Mouse (Mus musculus) thymus, adult 2 months (tissue): Measurements from ENCODE around the gene Smim12. TPM values are rescaled to one million over a fixed set of nuclear protein-coding genes. Genes with fewer than 3 reads are reported as not detected.

ENCODE experiments used
- DNase-seq: peaks from one replicate; pipeline ENCODE4 v3.0.0; 2021
- H3K27ac ChIP-seq: fragments of 200-500 bp; 2 replicates; pipeline ENCODE4 v1.5.1; 2012; ENCODE audit warnings: low read length, control low read depth; ENCODE audit not compliant: control insufficient read depth, insufficient read depth
- H3K27me3 ChIP-seq: fragments of 200-500 bp; 2 replicates; pipeline ENCODE4 v1.6.1; 2012; ENCODE audit warnings: mild to moderate bottlenecking, low read length, moderate library complexity, mixed read lengths; ENCODE audit not compliant: control insufficient read depth, insufficient read depth
- H3K36me3 ChIP-seq: fragments of 200-500 bp; 2 replicates; pipeline ENCODE4 v1.6.1; 2012; ENCODE audit warnings: mild to moderate bottlenecking, low read length, moderate library complexity; ENCODE audit not compliant: control insufficient read depth, insufficient read depth
- H3K4me1 ChIP-seq: fragments of 200-500 bp; replicated peaks from 2 replicates; pipeline ENCODE4 v1.6.1; 2012; ENCODE audit warnings: low read length; ENCODE audit not compliant: control insufficient read depth, insufficient read depth
- H3K4me3 ChIP-seq: fragments of 200-500 bp; 2 replicates; pipeline ENCODE4 v1.5.1; 2012; ENCODE audit warnings: mild to moderate bottlenecking, low read length, control low read depth, moderate library complexity; ENCODE audit not compliant: control insufficient read depth, insufficient read depth
- CTCF ChIP-seq: fragments of 200-500 bp; IDR thresholded peaks from 2 replicates; pipeline ENCODE4 v1.5.1; 2012; ENCODE audit warnings: mild to moderate bottlenecking, control low read depth, low read length, moderate library complexity, borderline replicate concordance; ENCODE audit not compliant: control insufficient read depth, poor library complexity, insufficient read depth; ENCODE audit errors: extremely low read depth
- POLR2A ChIP-seq: fragments of 200-500 bp; IDR thresholded peaks from 2 replicates; pipeline ENCODE4 v1.6.1; 2012; ENCODE audit warnings: mild to moderate bottlenecking, low read length, control low read depth, moderate library complexity; ENCODE audit not compliant: control insufficient read depth, poor library complexity, insufficient read depth; ENCODE audit errors: extremely low read depth
- WGBS: fragments of 180-500 bp; shearing (Covaris S2); methylation state at CpG from one replicate; pipeline ENCODE4 v1.1.7; 2018; 5-methylcytosine and 5-hydroxymethylcytosine counted together
- polyA plus RNA-seq: library from polyadenylated mRNA; depleted of rRNA; stranded (reverse); fragments of >200 nt; gene quantifications from 2 replicates; pipeline ENCODE4 v1.2.3, GENCODE M21; 2012; rRNA removed

Smim12 gene
- polyA plus RNA-seq = 28.9 and 32.5 TPM in 2 replicates

GRCm38 (mm10) chr4:127243552-127243951 lies at the start of gene Smim12:
TSS of gene Smim12 (plus strand) at chr4:127243784.
- H3K27me3 ChIP-seq = no peaks in the 10 kb centered on the region; the same call in 1 of the 2 replicates
- H3K27ac ChIP-seq = no peak within 1 kb of the TSS
- no peaks in the 10 kb centered on the region for H3K36me3 ChIP-seq
- peak; percentile 98 for DNase-seq
- under 1% methylated on average over 29 of the region's 29 CpGs for WGBS
- peaks cover 8% of the 10 kb centered on the region for H3K4me1 ChIP-seq
- peak within 1 kb of the TSS; percentile 60 for H3K4me3 ChIP-seq
- TF ChIP-seq CTCF (peak; percentile 87), POLR2A (peak; percentile 85)

GRCm38 (mm10) chr4:127194477-127195269 lies 48.9 kb upstream of the Smim12 start:
- no peak for DNase-seq
- WGBS = 93% methylated on average over 25 of the region's 25 CpGs
- TF ChIP-seq CTCF (no peak), POLR2A (no peak)
- Histone ChIP-seq H3K27me3 (no peaks in the 10 kb centered on the region), H3K27ac (no peak overlapping the region), H3K4me1 (no peaks in the 10 kb centered on the region), H3K4me3 (no peak overlapping the region), H3K36me3 (no peaks in the 10 kb centered on the region)

- TF ChIP-seq CTCF (no peak), POLR2A (no peak)
- Histone ChIP-seq H3K4me3 (no peak overlapping the region), H3K27me3 (no peaks in the 10 kb centered on the region), H3K27ac (no peak overlapping the region), H3K36me3 (no peaks in the 10 kb centered on the region), H3K4me1 (no peaks in the 10 kb centered on the region)
- DNase-seq = no peak
- 63% methylated on average over 6 of the region's 6 CpGs for WGBS
Observed at GRCm38 (mm10) chr4:127198609-127199008, 45.0 kb upstream of the Smim12 start.

- WGBS = 82% methylated on average over 12 of the region's 12 CpGs
- peak; percentile 22 for DNase-seq
- Histone ChIP-seq H3K27me3 (no peaks in the 10 kb centered on the region), H3K4me3 (no peak overlapping the region), H3K4me1 (no peaks in the 10 kb centered on the region), H3K27ac (no peak overlapping the region), H3K36me3 (no peaks in the 10 kb centered on the region)
- no peak for TF ChIP-seq POLR2A
- no peak for TF ChIP-seq CTCF
Observed at GRCm38 (mm10) chr4:127199406-127199805, 44.2 kb upstream of the Smim12 start.

- Histone ChIP-seq H3K4me1 (no peaks in the 10 kb centered on the region), H3K27me3 (no peaks in the 10 kb centered on the region), H3K36me3 (no peaks in the 10 kb centered on the region), H3K27ac (no peak overlapping the region), H3K4me3 (no peak overlapping the region)
- WGBS = 88% methylated on average over 12 of the region's 12 CpGs
- TF ChIP-seq CTCF = no peak
- TF ChIP-seq POLR2A = no peak
- no peak for DNase-seq
Observed at GRCm38 (mm10) chr4:127200164-127200722, 43.3 kb upstream of the Smim12 start.

- no peak for TF ChIP-seq POLR2A
- no peak for TF ChIP-seq CTCF
- WGBS = 64% methylated on average over 13 of the region's 13 CpGs
- Histone ChIP-seq H3K27ac (no peak overlapping the region), H3K4me3 (no peak overlapping the region), H3K36me3 (no peaks in the 10 kb centered on the region), H3K4me1 (no peaks in the 10 kb centered on the region), H3K27me3 (no peaks in the 10 kb centered on the region)
- no peak for DNase-seq
Observed at GRCm38 (mm10) chr4:127200769-127201617, 42.6 kb upstream of the Smim12 start.
